Mouse (Mus musculus) midbrain, embryonic 10.5 days (tissue): ENCODE results near the gene Gm47959. TPM values are rescaled to one million over a fixed set of nuclear protein-coding genes. Genes with fewer than 3 reads are reported as not detected.

Experiments used
- DNase-seq: peaks from one replicate; pipeline ENCODE4 v3.0.0-alpha.2; 2017; ENCODE audit warnings: low spot score
- H3K27ac ChIP-seq: fragments of 300-500 bp; sonication (generic); replicated peaks from 2 replicates; pipeline ENCODE4 v1.5.1; 2016; ENCODE audit warnings: mild to moderate bottlenecking
- H3K27me3 ChIP-seq: fragments of 300-500 bp; sonication (generic); 2 replicates; pipeline ENCODE4 v1.6.1; 2016; ENCODE audit warnings: low read depth, mild to moderate bottlenecking; ENCODE audit not compliant: poor library complexity, severe bottlenecking
- H3K36me3 ChIP-seq: fragments of 300-500 bp; sonication (generic); 2 replicates; pipeline ENCODE4 v1.6.1; 2016; ENCODE audit warnings: mild to moderate bottlenecking, moderate library complexity
- H3K4me1 ChIP-seq: fragments of 300-500 bp; sonication (generic); 2 replicates; pipeline ENCODE4 v1.6.1; 2016
- H3K4me3 ChIP-seq: fragments of 300-500 bp; sonication (generic); 2 replicates; pipeline ENCODE4 v1.5.1; 2016; ENCODE audit warnings: mild to moderate bottlenecking, moderate library complexity
- H3K9me3 ChIP-seq: fragments of 300-500 bp; sonication (generic); replicated peaks from 2 replicates; pipeline ENCODE4 v1.6.1; 2016; ENCODE audit warnings: mild to moderate bottlenecking
- WGBS: fragments of 180-500 bp; shearing (Covaris S2); methylation state at CpG from one replicate; pipeline ENCODE4 v1.1.7; 2016; 5-methylcytosine and 5-hydroxymethylcytosine counted together
- polyA plus RNA-seq: library from polyadenylated mRNA; unstranded; fragments of >200 nt; fragmentation: Nextera tagmentation; extraction: Ambion mirVana; gene quantifications from 2 replicates; pipeline ENCODE4 v1.2.1, GENCODE M21; 2016

Gene Gm47959
- polyA plus RNA-seq, 1 experiment from 2014 or later: not detected

- DNase-seq: peak; percentile 50
- no peaks in the 10 kb centered on the region for H3K9me3 ChIP-seq
- H3K4me3 ChIP-seq: peak within 1 kb of the TSS; percentile 58
- no peaks in the 10 kb centered on the region for H3K36me3 ChIP-seq
- peak within 1 kb of the TSS; percentile 74 for H3K27ac ChIP-seq
- WGBS: 1% methylated on average over 25 of the region's 25 CpGs
- peaks cover 10% of the 10 kb centered on the region for H3K4me1 ChIP-seq
- H3K27me3 ChIP-seq: no peaks in the 10 kb centered on the region
Observed at GRCm38 (mm10) chr1:83038109-83038672, 37.8 kb downstream of the Gm47959 start, which contains the start of gene Slc19a3. Slc19a3 (minus strand) TSS chr1:83038448.

- no peaks in the 10 kb centered on the region for H3K9me3 ChIP-seq
- H3K4me3 ChIP-seq: no peak overlapping the region
- 78% methylated on average over 4 of the region's 4 CpGs for WGBS
- H3K36me3 ChIP-seq: no peaks in the 10 kb centered on the region
- peaks cover 10% of the 10 kb centered on the region for H3K4me1 ChIP-seq
- no peak for DNase-seq
- H3K27ac ChIP-seq: no peak overlapping the region
- H3K27me3 ChIP-seq: no peaks in the 10 kb centered on the region
Observed at GRCm38 (mm10) chr1:83039080-83039479, 38.7 kb downstream of the Gm47959 start.

- H3K27ac ChIP-seq: no peak within 1 kb of the TSS
- H3K4me1 ChIP-seq: peaks cover 10% of the 10 kb centered on the region
- DNase-seq: no peak
- H3K9me3 ChIP-seq: no peaks in the 10 kb centered on the region
- no peaks in the 10 kb centered on the region for H3K36me3 ChIP-seq
- no peaks in the 10 kb centered on the region for H3K27me3 ChIP-seq
- whole genome bisulfite sequencing: 94% methylated on average over 2 of the region's 2 CpGs
- H3K4me3 ChIP-seq: no peak within 1 kb of the TSS
Observed at GRCm38 (mm10) chr1:83042380-83042779, 42.0 kb downstream of the Gm47959 start, which contains the start of gene Krtap28-10. Krtap28-10 (minus strand) TSS chr1:83042480.

- Histone ChIP-seq H3K27me3 (no peaks in the 10 kb centered on the region), H3K9me3 (no peaks in the 10 kb centered on the region), H3K4me1 (no peaks in the 10 kb centered on the region), H3K36me3 (no peaks in the 10 kb centered on the region), H3K4me3 (no peak within 1 kb of the TSS), H3K27ac (no peak within 1 kb of the TSS)
- no peak for DNase-seq
- 85% methylated on average over 5 of the region's 5 CpGs for WGBS
Observed at GRCm38 (mm10) chr1:83044882-83045427, 44.6 kb downstream of the Gm47959 start, which contains the start of gene Gm47969. Gm47969 (plus strand) TSS chr1:83044932.

Other genes starting within 250 kb of the Gm47959 start
- gene Tm4sf20, start 232.1 kb upstream of the Gm47959 start, polyA plus RNA-seq: not detected in 2 replicates
- not detected in 2 replicates for gene Gm47791, start 229.3 kb upstream of the Gm47959 start, polyA plus RNA-seq
- 32.0 and 33.5 TPM in 2 replicates for gene Agfg1, start 161.1 kb upstream of the Gm47959 start, polyA plus RNA-seq
- 0.17 and 0.44 TPM in 2 replicates for gene A030005L19Rik, start 87.2 kb upstream of the Gm47959 start, polyA plus RNA-seq
- not detected in 2 replicates for gene A030014E15Rik, start 75.6 kb upstream of the Gm47959 start, polyA plus RNA-seq
- gene Gm6217, start 69.1 kb upstream of the Gm47959 start, polyA plus RNA-seq: not detected in 2 replicates
- gene A030003K21Rik, start 57.2 kb upstream of the Gm47959 start, polyA plus RNA-seq: not detected in 2 replicates
- gene Gm7544, start 44.5 kb upstream of the Gm47959 start, polyA plus RNA-seq: not detected in 2 replicates
- not detected in 2 replicates for gene Gm47955, start 40.3 kb upstream of the Gm47959 start, polyA plus RNA-seq
- gene Slc19a3, start 37.9 kb downstream of the Gm47959 start, polyA plus RNA-seq: 0.31 and 0.48 TPM in 2 replicates
- gene Krtap28-10, start 41.9 kb downstream of the Gm47959 start, polyA plus RNA-seq: not detected in 2 replicates
- gene Gm47969, start 44.4 kb downstream of the Gm47959 start, polyA plus RNA-seq: not detected in 2 replicates
- not detected in 2 replicates for gene A030005K14Rik, start 58.8 kb downstream of the Gm47959 start, polyA plus RNA-seq
- not detected in 2 replicates for gene Krtap28-13, start 60.4 kb downstream of the Gm47959 start, polyA plus RNA-seq
- gene Ccl20, start 116.2 kb downstream of the Gm47959 start, polyA plus RNA-seq: not detected in 2 replicates
- gene Daw1, start 159.2 kb downstream of the Gm47959 start, polyA plus RNA-seq: 0.11 and 0.21 TPM in 2 replicates